Mouse (Mus musculus) monocyte, adult 2 months (primary cell): ENCODE results near the gene Mxi1.

Experiments
- DNase-seq, 2 experiments: peaks; one replicate each; pipeline ENCODE4 v3.0.0; 2022; ENCODE audit warnings: low spot score in 2 of 2, low read depth in 1 of 2

Mxi1 gene

GRCm38 (mm10) chr19:53420924-53421582, 110.7 kb downstream of the Mxi1 start:
- peak; percentile 34 to 59 for DNase-seq

- peak in 1 of 2 experiments; percentile 16 for DNase-seq
Measured at GRCm38 (mm10) chr19:53421583-53422188, 111.4 kb downstream of the Mxi1 start.

- no peak for DNase-seq
Measured at GRCm38 (mm10) chr19:53422358-53423308, 112.3 kb downstream of the Mxi1 start.

GRCm38 (mm10) chr19:53423341-53423753, 113.0 kb downstream of the Mxi1 start:
- peak in 1 of 2 experiments; percentile 46 for DNase-seq

GRCm38 (mm10) chr19:53423816-53424465, 113.6 kb downstream of the Mxi1 start:
- peak in 1 of 2 experiments; percentile 23 for DNase-seq

- DNase-seq, result peak; percentile 68 to 81
Measured at GRCm38 (mm10) chr19:53424629-53425028, 114.3 kb downstream of the Mxi1 start.
